Mouse (Mus musculus) layer of hippocampus, postnatal 25 days (tissue): ENCODE measurements around the gene Insyn1. TPM values are rescaled to one million over a fixed set of nuclear protein-coding genes. Genes with fewer than 3 reads are reported as not detected.

Experiments
- DNase-seq, 2 experiments: peaks; one replicate each; pipeline ENCODE4 v3.0.0; 2022; ENCODE audit warnings: mixed read lengths in 2 of 2, low spot score in 1 of 2; ENCODE audit errors: extremely low spot score in 1 of 2
- total RNA-seq, 2 experiments: library from RNA; stranded (reverse); gene quantifications; 2 replicates each; pipeline ENCODE4 v1.2.3; 2021

Insyn1 gene
- total RNA-seq, 2 experiments from 2014 or later, result 230 to 247 TPM

GRCm38 (mm10) chr9:58530407-58530806 is 42.0 kb downstream of the Insyn1 start:
- DNase-seq, result no peak

- no peak for DNase-seq
These were observed 43.8 kb downstream of the Insyn1 start for GRCm38 (mm10) chr9:58532236-58532635.

DNA sequence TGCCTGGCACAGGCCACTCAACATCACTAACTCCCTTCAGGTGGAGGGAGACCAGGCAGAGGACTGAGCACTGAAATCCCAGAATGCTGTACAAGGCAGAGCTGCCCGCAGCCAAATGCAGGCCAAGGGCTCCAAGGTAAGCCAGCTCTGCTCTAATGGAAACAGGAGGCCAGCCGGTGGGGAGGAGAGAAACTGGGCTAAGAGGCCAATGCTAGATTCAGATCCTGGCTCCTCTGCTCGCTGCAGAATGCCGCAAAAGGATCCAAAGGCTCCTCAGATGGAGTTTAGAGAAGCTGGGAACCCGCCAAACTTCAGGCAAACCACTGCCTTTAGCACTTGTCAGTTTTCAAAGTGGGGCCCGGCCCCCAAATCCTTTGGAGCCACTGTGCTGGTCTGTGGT is 44.9 kb downstream of the Insyn1 start:
- no peak for DNase-seq

- DNase-seq, result peak in 1 of 2 experiments; percentile 53
These were observed 46.4 kb downstream of the Insyn1 start for GRCm38 (mm10) chr9:58534766-58535165.

GRCm38 (mm10) chr9:58535447-58536134 is 47.2 kb downstream of the Insyn1 start:
- DNase-seq, result peak in 1 of 2 experiments; percentile 38

GRCm38 (mm10) chr9:58537774-58538173 is 49.4 kb downstream of the Insyn1 start:
- no peak for DNase-seq

GRCm38 (mm10) chr9:58539886-58540285 is 51.5 kb downstream of the Insyn1 start:
- DNase-seq, result peak in 1 of 2 experiments; percentile 52

DNA sequence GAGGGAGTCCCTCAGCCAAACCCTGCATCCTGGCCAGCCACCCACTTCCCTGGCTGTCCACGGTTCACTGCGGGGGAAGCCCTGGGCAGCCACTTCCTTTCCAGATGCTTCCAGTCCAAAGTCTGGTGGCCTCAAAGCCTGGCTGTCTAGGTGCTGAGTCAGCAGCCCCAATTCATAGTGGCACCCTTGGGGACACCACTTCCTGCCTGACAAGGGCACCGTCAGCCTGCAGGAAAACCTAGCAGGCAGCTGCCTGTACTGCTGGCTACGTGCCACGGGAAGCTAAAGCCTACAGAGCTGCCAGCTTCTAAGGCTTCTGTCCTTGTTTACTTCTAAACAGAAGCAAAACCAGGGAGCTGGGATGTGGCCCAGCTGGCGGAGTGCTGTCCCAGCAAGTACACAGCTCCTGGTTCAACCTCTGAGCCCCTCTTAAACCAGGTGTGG is 53.5 kb downstream of the Insyn1 start:
- DNase-seq, result peak; percentile 49 to 66

DNA sequence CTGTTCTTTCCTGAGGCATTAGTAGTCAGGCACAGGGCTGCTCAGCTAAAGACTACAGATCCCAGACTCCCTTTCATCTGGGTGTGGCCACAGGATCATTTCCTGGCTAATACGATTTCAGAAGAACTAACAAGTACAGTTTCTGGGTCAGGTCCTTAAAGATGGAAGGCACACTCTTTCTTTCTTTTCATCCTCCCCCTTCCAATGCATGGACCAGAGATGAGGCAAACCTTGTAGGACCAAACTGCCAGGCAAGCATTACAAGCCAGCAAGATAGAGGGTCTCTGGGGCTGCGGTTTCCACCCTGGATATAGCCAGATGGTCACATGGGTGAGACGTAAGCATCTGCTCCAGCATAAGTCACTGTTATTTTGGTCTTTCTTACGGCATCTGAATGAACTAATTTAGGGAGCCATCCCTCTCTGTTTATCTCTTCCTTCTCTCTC is 56.5 kb downstream of the Insyn1 start:
- peak in 1 of 2 experiments; percentile 38 for DNase-seq

DNA sequence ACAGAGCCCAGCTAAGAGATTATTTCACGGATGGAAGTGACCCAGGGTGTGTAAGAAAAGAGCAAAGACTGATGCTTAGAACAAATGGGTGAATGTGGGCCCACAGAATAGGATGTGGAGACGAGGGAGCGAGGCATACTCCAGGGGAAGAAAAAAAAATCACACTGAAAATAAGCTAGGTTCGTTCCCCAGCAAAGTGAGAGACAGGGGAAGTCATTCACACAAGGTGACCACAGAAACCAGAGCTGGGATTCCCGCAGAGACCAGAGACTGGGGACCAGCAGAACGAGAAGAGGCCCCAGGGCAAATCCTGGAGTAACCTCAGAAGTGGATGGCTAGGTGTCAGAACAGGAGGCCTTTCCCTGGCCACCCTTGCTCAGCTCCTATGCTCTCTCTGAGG is 57.0 kb downstream of the Insyn1 start:
- DNase-seq, result no peak

- no peak for DNase-seq
These were observed 58.4 kb downstream of the Insyn1 start for GRCm38 (mm10) chr9:58546630-58547360.

DNA sequence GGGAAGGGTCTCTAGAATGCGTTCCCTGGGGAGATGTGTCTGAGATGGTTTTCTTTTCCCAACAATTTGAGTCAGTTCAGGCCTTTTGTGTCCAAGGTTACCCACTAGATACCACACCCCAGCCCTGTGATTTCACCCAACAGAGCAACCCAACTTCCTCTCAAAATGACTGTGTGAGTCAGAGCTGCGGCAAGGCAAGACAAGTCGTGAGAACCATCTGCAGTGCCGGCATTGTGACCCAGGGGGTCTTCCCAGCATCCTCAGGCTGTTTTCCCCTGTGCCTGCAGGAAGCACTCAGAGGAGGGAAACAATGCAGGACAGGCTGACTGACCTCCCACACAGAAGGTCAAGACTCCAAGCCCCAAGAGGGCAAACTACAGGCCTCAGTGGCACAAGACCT is 60.5 kb downstream of the Insyn1 start:
- DNase-seq, result no peak

Other genes with a start within 250 kb of the Insyn1 start
- gene Pml, start 238.8 kb upstream of the Insyn1 start, total RNA-seq, result 10 to 100 TPM in 1 of 2 experiments, 1 to 10 TPM in 1; 8.4 to 11.0 TPM
- gene Stoml1, start 235.4 kb upstream of the Insyn1 start, total RNA-seq, result 10 to 100 TPM; 71.3 to 78.6 TPM
- gene Loxl1, start 175.4 kb upstream of the Insyn1 start, total RNA-seq, result 1 to 10 TPM; 3.1 to 4.0 TPM
- not detected for gene Tbc1d21, start 118.1 kb upstream of the Insyn1 start, total RNA-seq
- 1 to 10 TPM; 6.0 to 8.7 TPM for gene Cd276, start 66.8 kb downstream of the Insyn1 start, total RNA-seq
- gene Nptn, start 93.6 kb downstream of the Insyn1 start, total RNA-seq, result 100 to 1,000 TPM; 863 to 899 TPM